Mouse (Mus musculus) macrophage (primary cell): ENCODE data around the gene Gse1. TPM values are rescaled to one million over a fixed set of nuclear protein-coding genes. Genes with fewer than 3 reads are reported as not detected.

ENCODE experiments used
- H3K27ac ChIP-seq: fragments of 350-480 bp; formaldehyde crosslinking; 2 replicates; pipeline ENCODE4 v1.9.0; 2021
- H3K36me3 ChIP-seq: fragments of 350-480 bp; formaldehyde crosslinking; 2 replicates; pipeline ENCODE4 v1.9.0; 2021; ENCODE audit errors: inconsistent target
- H3K4me3 ChIP-seq: fragments of 350-480 bp; formaldehyde crosslinking; 2 replicates; pipeline ENCODE4 v1.9.0; 2021; ENCODE audit errors: inconsistent target
- H3K79me2 ChIP-seq: fragments of 350-480 bp; formaldehyde crosslinking; 2 replicates; pipeline ENCODE4 v1.9.0; 2021; ENCODE audit errors: inconsistent target
- WGBS: methylation state at CpG from one replicate; pipeline ENCODE4 v1.1.7; 2026; ENCODE audit warnings: inconsistent platforms; ENCODE audit not compliant: missing documents; 5-methylcytosine and 5-hydroxymethylcytosine counted together
- polyA plus RNA-seq: library from polyadenylated mRNA; stranded (reverse); fragments of 250-400 nt; gene quantifications from 3 replicates; pipeline ENCODE4 v1.2.4, GENCODE M21; 2018; ENCODE audit warnings: inconsistent platforms

Gene Gse1
- polyA plus RNA-seq, 1 experiment from 2014 or later, result 10.8 TPM

- 75% methylated on average over 1 of the region's 1 CpGs for WGBS
- no peaks in the 10 kb centered on the region for H3K79me2 ChIP-seq
- no peaks in the 10 kb centered on the region for H3K36me3 ChIP-seq
- no peak overlapping the region for H3K27ac ChIP-seq
- no peak overlapping the region for H3K4me3 ChIP-seq
Observed at GRCm38 (mm10) chr8:120437207-120437606, 209.0 kb downstream of the Gse1 start.

DNA sequence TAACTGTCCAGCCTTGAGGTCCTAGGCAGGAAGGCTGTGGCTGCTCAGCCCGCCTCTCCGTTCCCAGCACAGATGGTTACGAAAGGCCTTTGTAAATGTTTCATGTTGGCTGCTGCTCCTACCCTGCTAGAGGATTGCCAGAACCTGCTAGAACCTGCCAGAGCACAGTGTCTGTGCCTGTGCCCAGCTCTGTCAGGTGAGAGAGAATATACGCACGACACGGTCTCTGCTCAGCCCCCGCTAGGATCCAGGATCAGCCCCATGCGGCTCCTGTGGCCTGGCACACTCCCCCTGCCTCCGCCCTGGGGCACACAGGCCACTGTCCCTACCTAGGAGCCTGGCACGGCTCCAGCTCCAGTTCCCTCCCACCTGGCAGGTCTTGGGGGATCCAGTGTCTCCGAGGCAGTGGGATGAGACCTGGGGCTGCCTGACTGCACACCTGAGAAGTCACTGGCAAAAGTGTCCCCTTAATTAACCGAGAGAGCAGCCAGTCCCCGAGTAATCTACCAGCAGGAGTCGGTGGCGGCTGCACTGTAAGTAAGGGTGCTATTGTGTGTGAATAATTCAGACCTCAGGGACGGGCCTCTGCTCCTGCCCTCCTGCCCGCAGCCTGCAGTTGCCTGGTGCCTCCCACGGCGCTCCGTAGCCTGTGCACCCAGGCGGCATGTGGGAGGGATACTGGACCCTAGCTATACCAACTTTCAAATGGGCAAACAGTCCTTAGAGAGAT is 209.6 kb downstream of the Gse1 start:
- H3K36me3 ChIP-seq, result no peaks in the 10 kb centered on the region
- H3K4me3 ChIP-seq, result no peak overlapping the region
- 90% methylated on average over 21 of the region's 21 CpGs for WGBS
- no peaks in the 10 kb centered on the region for H3K79me2 ChIP-seq
- no peak overlapping the region for H3K27ac ChIP-seq

- H3K4me3 ChIP-seq, result no peak overlapping the region
- WGBS, result 91% methylated on average over 19 of the region's 19 CpGs
- H3K27ac ChIP-seq, result no peak overlapping the region
- no peaks in the 10 kb centered on the region for H3K79me2 ChIP-seq
- H3K36me3 ChIP-seq, result no peaks in the 10 kb centered on the region
Observed at GRCm38 (mm10) chr8:120439309-120439708, 211.1 kb downstream of the Gse1 start.

GRCm38 (mm10) chr8:120440739-120441138 is 212.5 kb downstream of the Gse1 start:
- H3K79me2 ChIP-seq, result no peaks in the 10 kb centered on the region

DNA sequence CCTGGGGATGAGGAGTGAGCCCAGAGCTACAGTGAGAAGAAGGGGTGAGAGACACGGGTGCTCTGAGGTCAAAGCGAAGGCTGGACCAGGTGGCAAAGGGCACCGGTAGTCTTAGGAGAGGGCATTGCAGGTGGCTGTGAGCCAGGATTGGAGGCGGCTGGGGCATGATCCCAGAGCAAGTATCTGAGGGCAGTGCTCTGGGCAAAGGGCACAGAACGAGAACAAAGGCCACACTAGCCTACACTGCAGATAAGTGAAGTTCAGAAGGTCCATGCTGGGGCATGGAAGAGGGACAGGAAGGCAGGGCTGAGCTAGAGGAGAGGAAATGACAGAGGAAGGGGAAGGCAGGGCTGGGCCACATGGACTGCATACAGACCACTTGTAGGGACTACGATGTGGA is 213.4 kb downstream of the Gse1 start:
- no peak overlapping the region for H3K4me3 ChIP-seq
- no peaks in the 10 kb centered on the region for H3K36me3 ChIP-seq
- no peak overlapping the region for H3K27ac ChIP-seq
- H3K79me2 ChIP-seq, result no peaks in the 10 kb centered on the region
- WGBS, result 56% methylated on average over 6 of the region's 6 CpGs

More at GRCm38 (mm10) chr8:120440739-120441138, 212.5 kb downstream of the Gse1 start:
- 91% methylated on average over 12 of the region's 12 CpGs for WGBS
- no peak overlapping the region for H3K4me3 ChIP-seq
- no peaks in the 10 kb centered on the region for H3K36me3 ChIP-seq
- no peak overlapping the region for H3K27ac ChIP-seq

- no peak overlapping the region for H3K27ac ChIP-seq
- H3K79me2 ChIP-seq, result no peaks in the 10 kb centered on the region
- H3K36me3 ChIP-seq, result no peaks in the 10 kb centered on the region
- no peak overlapping the region for H3K4me3 ChIP-seq
- 70% methylated on average over 4 of the region's 4 CpGs for WGBS
Observed at GRCm38 (mm10) chr8:120442306-120443003, 214.2 kb downstream of the Gse1 start.

GRCm38 (mm10) chr8:120445249-120445648 is 217.0 kb downstream of the Gse1 start:
- H3K27ac ChIP-seq, result no peak overlapping the region
- 46% methylated on average over 10 of the region's 10 CpGs for WGBS

DNA sequence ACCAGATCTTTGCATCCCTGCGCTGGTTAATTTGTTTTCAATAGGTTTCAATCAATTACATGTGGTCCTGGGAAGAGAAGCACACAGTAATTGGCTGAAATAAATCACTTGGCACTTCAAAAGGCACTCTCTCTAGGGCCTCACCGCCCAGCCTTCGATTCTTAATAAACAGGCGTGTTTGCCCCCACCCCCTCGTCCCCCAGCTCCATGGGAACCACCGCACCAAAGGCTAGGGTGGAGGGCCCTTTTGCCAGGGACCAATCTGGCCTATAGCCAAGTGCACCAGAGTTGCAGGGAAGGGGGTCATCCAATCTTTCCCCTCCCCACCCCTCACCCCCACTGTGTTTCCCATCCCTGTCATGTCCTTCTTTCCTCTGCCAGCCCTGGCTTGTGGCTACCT is 219.9 kb downstream of the Gse1 start:
- H3K4me3 ChIP-seq, result no peak overlapping the region
- H3K36me3 ChIP-seq, result no peaks in the 10 kb centered on the region
- H3K27ac ChIP-seq, result no peak overlapping the region
- WGBS, result 92% methylated on average over 6 of the region's 6 CpGs
- H3K79me2 ChIP-seq, result no peaks in the 10 kb centered on the region

More at GRCm38 (mm10) chr8:120445249-120445648, 217.0 kb downstream of the Gse1 start:
- H3K4me3 ChIP-seq, result no peak overlapping the region
- no peaks in the 10 kb centered on the region for H3K79me2 ChIP-seq
- no peaks in the 10 kb centered on the region for H3K36me3 ChIP-seq

- H3K36me3 ChIP-seq, result no peaks in the 10 kb centered on the region
- H3K27ac ChIP-seq, result no peak overlapping the region
- H3K4me3 ChIP-seq, result no peak overlapping the region
- no peaks in the 10 kb centered on the region for H3K79me2 ChIP-seq
- WGBS, result 90% methylated on average over 4 of the region's 4 CpGs
Observed at GRCm38 (mm10) chr8:120449139-120449538, 220.9 kb downstream of the Gse1 start.

GRCm38 (mm10) chr8:120449608-120450031 is 221.4 kb downstream of the Gse1 start:
- H3K27ac ChIP-seq, result no peak overlapping the region
- no peaks in the 10 kb centered on the region for H3K79me2 ChIP-seq
- WGBS, result 87% methylated on average over 17 of the region's 17 CpGs
- H3K4me3 ChIP-seq, result no peak overlapping the region
- no peaks in the 10 kb centered on the region for H3K36me3 ChIP-seq

DNA sequence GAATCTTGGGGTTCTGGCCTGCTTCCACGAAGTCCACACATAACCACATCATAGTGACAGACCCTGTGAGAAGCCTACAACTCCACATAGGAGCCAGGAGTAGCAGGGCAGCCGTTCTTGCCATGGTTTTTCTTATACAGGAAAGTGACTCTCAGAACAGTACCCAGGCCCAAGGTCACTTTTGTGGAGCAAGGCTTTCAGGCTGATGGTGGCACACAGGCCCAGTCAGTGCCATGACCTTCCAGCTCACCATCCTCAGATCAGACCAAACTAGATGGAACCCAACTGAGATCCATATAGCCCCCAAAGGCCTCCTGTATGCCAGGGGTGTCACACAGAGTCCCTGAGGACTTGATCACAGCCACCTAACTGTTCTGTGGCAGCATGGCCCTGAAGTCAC is 223.9 kb downstream of the Gse1 start:
- WGBS, result 91% methylated on average over 2 of the region's 2 CpGs
- H3K27ac ChIP-seq, result no peak overlapping the region
- H3K36me3 ChIP-seq, result no peaks in the 10 kb centered on the region
- no peaks in the 10 kb centered on the region for H3K79me2 ChIP-seq
- no peak overlapping the region for H3K4me3 ChIP-seq

DNA sequence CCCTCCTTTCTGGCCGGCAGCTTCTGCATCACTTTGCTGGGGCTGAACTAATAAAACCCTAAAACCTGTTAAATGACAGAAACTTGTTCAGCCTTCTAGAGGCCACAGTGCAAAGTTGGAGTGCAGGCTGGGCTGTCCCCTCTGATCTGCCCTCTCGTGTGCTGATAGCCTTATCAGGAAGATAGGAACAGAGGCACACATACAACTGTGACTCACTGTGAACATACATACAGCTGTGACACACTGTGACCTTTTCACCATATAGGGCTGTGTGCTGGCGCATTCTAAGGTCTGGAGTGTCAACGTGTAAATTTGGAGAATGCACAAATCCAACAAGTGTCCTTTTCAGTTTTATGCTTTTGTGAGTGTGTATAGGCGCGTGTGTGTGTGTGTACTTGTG is 226.1 kb downstream of the Gse1 start:
- WGBS, result 92% methylated on average over 6 of the region's 6 CpGs

DNA sequence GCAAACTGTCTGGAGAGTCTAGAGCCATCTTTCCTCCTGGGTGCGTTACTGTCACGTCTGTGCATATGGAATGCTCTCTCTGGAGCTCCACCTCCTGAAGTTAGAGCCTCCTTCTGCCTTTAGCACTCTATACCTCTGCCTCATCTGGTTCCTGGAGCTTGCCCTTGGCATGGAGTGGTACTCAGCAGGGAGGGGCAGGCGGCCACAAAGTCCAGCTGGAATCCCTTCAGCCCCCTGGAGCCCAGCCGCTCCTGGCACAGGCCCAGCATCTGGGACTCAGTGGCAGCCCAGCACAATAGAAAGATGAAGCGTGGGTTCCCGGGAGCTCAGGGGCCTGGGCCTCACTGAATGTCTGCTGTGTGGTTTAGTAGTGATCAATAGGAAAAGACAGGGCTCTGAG is 232.1 kb downstream of the Gse1 start:
- WGBS, result 98% methylated on average over 6 of the region's 6 CpGs
- Histone ChIP-seq H3K27ac (no peak overlapping the region), H3K36me3 (no peaks in the 10 kb centered on the region), H3K4me3 (no peak overlapping the region), H3K79me2 (no peaks in the 10 kb centered on the region)

More for the DNA sequence above, 226.1 kb downstream of the Gse1 start:
- no peak overlapping the region for H3K27ac ChIP-seq
- no peak overlapping the region for H3K4me3 ChIP-seq
- H3K79me2 ChIP-seq, result no peaks in the 10 kb centered on the region
- H3K36me3 ChIP-seq, result no peaks in the 10 kb centered on the region

DNA sequence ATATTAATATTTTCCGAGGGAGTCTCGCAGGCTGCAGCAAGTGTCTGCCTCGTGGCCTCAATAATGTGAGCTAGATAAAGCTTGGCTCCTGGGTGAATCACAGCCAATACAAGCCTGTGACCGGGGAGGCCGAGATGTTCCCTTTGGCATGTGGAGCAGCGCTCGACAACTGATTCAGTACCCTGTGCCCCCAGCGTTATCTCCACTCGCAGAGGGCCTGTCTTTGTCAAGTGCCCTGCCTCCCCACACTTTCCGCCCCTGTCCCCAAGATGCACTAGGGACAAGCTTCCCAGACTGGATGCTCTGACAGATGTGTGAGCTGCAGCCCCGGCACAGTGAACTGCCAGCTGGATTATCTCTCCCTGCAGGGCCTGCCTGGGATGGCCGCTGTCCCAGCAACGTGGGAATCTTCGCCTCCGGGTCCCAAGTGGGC is 233.9 kb downstream of the Gse1 start:
- no peaks in the 10 kb centered on the region for H3K79me2 ChIP-seq
- H3K36me3 ChIP-seq, result no peaks in the 10 kb centered on the region
- 94% methylated on average over 15 of the region's 15 CpGs for WGBS
- no peak overlapping the region for H3K27ac ChIP-seq
- H3K4me3 ChIP-seq, result no peak overlapping the region

DNA sequence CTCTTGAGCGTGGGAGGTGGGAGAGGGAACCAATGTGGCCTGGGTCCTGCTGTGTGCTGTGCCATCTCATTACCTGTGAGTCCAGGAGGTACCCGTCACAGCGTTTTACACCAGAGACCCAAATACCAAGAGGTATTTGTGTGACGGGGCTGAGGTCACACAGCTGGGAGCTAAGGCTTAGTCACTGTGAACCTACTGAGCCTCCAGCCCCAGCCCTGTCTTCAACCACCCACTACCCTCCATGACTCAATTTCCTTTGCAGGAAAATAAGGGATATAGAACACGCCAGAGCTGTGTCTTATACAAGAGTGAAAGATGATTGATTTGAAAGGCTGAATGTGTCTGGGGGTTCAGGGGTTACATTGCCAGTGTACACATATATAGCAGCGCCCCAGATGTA is 234.4 kb downstream of the Gse1 start:
- no peak overlapping the region for H3K27ac ChIP-seq
- 94% methylated on average over 6 of the region's 6 CpGs for WGBS
- no peaks in the 10 kb centered on the region for H3K36me3 ChIP-seq
- no peak overlapping the region for H3K4me3 ChIP-seq
- no peaks in the 10 kb centered on the region for H3K79me2 ChIP-seq
